Mouse (Mus musculus) right cerebral cortex, postnatal 4 days (tissue): Measurements from ENCODE around the gene Krit1.
A peak's percentile ranks its signal among the peaks of the same experiment; 100 is the strongest.
"Not testable (repeated sequence)": the region's sequence is repeated elsewhere in the genome, so short reads cannot be mapped to it uniquely, and the experiment has no call there.

ENCODE experiments used
- DNase-seq: peaks from one replicate; pipeline ENCODE4 v3.0.0-alpha.2; 2022

Krit1 gene

DNA sequence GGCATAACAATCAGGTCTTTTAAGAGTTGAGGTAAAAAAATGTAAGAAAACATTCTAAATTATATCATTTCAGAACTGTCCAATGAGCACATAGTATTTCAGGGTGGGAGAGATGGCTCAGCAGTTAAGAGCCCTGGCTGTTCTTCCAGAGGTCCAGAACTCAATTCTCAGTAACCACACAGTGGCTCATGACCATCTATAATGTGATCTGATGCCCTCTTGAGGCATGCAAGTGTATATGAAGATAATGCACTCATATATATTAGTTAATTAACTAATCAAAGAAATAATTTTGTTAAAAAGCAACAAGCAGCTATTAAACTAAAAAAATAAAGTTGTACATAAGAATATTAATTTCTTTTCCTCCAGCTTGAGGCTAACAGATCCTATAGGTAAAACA is 86.2 kb downstream of the Krit1 start:
- no peak for DNase-seq

DNA sequence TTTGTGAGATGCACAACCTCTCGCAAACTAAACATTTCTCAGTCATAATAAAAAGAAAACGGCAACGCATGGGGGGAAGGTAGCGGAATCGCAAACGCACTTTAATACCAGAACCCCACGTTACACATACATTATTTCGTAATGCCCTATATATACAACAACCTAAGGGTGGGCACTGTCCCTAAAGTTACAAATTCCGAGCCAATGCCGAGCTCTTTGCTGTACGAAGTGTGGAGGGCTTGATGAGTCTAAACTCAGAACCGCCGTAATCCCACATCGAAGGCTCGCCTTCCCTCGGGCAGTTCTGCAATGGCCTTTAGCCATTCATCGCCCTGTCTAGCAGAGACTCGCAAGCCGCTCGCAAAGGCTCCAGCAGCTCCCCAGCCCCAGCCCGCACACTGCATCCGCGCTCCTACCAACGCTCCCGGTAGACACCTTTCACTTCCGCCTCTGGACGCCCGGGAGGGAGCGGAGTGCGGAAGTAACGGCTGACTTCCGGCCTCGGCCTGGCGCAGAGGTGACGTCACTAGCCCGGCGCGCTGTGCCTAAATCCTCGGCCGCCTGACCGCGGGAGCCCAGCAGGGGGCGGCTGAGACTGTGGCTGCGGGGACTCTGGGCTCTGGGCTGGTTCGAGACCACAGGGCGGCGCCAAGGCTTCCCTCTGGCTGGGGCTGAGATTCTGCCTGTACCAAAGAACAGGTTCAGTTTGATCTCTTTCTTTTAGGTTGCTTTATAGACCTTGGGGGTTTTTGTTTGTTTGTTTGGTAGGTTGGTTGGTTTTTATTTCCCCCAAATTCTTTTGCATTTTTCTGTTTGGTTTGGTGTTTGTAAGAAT is 90.7 kb downstream of the Krit1 start, which contains the start of gene Mterf1a:
Gene Mterf1a, minus strand, starts transcription at position 475 of the 835 bp plus-strand sequence.
- DNase-seq = peak; percentile 10

GRCm38 (mm10) chr5:3894294-3894619 is 91.3 kb downstream of the Krit1 start:
- DNase-seq = not testable (repeated sequence)
